Mouse (Mus musculus): Measurements from ENCODE around the gene Vangl1.
"Not testable (repeated sequence)": the region's sequence is repeated elsewhere in the genome, so short reads cannot be mapped to it uniquely, and the experiment has no call there.

Gene Vangl1

DNA sequence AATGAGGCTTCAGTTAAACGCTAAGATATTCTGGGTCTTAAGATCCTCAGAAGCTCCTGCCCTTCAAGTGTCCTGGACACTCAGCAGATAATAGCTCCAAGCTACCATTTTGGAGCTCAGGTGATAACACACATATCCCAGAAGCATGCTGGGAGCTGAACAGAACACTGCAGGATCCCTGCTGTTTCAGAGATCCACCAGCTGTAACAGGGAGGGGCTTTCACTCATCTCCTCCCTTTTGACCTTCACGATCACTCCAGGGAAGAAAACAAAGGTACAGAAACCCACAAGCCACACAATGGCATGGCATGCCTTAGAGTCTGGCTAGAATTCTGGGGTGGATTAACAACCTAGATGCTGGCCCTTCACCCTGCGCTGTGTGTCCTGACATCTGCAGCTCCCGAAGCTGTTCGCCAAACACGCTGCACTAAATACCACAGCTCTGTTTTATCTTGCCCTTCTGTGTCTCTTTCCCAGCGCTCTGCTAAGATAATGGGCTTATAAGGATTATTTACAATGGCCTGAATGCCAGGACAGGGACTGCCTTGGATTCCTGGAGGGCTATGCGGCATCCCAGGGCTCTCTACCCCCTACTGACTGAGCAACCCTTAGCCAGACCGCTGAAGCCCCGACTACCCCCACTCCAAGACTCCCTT lies 36.8 kb downstream of the Vangl1 start:
- no peak for DNase-seq

DNA sequence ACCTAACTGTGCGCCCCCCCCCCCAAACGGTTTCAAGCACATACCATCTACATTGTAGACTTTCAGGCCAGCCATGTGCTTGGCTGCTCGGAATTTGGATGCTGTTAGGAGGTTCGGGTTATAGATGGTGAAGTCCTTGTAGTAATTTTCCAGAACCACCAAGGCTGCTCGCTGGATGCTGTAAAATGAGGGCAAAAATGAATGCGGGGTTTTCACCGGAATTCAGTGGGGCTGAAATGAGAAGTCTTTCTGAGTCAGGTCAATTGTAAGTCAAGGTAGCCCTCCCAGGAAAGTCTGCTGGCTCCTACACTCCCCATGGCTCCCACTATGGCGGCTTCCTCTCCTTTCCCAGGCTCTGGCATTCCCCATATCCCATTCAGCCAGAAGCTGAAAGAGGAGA lies 37.7 kb downstream of the Vangl1 start:
- no peak for DNase-seq

GRCm38 (mm10) chr3:102166287-102166620 lies 38.2 kb downstream of the Vangl1 start:
- DNase-seq = no peak

DNA sequence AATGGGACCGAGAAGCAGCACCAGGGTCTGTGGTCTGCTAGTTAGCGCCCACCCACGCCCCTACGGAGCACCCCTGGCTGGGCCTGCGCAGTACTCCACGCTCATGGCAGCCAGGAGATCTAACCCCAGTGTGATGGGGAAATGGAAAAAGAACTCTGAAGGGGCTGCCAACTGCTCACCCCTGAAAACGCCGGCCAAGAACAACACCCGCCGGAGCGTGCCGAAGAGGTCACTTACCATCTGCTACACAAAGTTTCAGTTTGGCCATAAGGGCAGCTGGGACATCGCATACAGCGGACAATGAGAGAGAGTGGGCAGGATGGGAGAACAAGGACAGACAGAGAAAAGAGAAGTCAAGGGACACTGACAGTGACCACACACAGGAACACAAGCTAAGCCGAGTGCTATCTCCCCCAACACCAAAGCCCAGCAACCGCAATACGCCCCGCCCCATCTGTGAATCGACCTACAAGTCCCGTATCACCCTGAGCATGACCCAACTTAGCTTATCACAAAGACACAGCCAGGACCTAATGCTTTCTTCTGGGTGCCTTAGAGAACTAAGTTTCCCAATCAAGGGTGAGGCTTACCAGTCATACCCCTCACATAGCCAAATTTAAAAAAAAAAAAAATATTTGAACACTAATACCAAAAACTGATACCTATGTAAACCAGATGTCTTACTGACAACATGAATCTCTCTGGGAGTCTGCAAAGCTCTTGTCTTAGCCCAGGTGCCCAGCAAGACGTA lies 38.8 kb downstream of the Vangl1 start:
- DNase-seq = peak in 1 of 2 experiments; percentile 20

- DNase-seq = no peak
Measured at GRCm38 (mm10) chr3:102164911-102165310, 39.6 kb downstream of the Vangl1 start.

DNA sequence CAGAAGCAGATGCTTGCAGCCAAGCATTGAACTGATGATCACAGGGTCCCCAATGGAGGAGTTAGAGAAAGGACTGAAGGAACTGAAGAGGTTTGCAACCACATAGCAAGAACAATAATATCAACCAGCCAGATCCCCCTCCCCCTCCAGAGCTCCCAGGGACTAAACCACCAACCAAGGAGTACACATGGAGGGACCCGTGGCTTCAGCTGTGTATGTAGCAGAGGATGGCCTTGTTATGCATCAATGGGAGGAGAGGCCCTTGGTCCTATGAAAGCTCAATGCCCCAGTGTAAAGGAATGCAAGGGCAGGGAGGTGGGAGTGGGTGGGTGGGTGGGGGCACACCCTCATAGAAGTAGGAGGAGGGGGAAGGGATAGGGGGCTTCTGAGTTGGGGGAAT lies 40.6 kb downstream of the Vangl1 start:
- not testable (repeated sequence) for DNase-seq

DNA sequence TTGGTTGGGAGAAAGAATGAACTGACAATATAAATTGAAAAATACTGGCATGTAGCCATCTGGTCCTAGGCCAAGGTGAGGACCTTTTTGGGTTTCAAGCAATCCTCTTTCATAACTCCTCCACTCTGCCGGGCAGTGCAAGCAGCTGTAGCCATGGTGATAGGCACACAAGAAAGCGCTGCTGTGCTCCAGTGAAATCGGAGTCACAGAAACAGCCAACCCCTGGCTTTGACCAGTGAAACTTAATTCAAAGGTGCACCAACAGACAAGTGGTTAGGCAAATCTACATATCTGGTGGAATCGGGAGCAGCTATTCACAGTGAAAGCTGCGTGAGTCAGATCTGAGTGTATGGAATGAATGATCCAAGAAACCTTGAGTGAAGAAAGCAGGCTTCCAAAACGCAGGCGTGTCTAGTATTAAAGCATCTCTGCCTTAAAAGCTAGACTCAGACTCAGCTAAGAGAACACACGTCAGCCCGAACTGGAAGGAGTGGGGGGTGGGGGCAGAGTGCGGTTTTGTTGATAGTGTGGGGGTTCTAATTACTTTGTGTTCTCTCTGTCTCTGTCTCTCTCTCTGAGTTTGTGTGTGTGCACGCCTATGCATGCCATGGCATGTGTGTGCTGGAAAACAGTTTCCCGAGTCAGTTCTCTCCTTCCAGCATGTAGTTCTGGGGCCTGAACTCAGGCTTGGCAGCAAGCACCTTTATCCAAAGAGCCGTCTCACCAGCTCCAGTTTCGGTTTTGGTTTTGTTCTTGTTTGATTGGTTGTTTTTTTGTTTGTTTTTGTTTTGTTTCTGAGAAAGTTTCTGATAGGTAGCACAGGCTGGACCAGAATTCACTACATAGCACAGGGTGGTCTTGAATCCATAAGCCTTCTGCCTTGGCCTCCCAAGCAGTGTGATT lies 44.8 kb downstream of the Vangl1 start:
- DNase-seq = peak; percentile 28 to 53

- peak in 1 of 2 experiments; percentile 24 for DNase-seq
Measured at GRCm38 (mm10) chr3:102158759-102159422, 45.6 kb downstream of the Vangl1 start.

DNA sequence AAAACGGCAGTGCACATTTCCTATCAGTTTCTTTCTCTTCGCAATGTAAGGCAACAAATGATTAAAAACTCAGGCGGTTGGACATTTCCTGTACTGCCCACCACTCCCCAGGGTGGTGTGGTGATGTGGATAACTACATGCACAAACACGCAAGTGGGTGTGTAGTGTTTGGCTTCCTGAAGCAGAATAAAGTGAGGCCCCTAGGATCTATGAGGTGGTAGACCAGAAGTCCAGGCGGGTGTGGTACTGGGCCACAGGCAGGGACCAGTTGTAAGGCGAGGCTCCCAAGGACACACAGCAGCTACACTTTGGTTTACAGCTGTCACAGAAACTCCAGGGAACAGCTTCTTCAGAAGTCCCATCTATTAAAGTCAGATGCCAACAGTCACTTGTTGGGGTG lies 46.8 kb downstream of the Vangl1 start:
- DNase-seq = no peak

GRCm38 (mm10) chr3:102156737-102157136 lies 47.8 kb downstream of the Vangl1 start:
- no peak for DNase-seq

- DNase-seq = peak in 1 of 2 experiments; percentile 39
Measured at GRCm38 (mm10) chr3:102154107-102154506, 50.4 kb downstream of the Vangl1 start.

DNA sequence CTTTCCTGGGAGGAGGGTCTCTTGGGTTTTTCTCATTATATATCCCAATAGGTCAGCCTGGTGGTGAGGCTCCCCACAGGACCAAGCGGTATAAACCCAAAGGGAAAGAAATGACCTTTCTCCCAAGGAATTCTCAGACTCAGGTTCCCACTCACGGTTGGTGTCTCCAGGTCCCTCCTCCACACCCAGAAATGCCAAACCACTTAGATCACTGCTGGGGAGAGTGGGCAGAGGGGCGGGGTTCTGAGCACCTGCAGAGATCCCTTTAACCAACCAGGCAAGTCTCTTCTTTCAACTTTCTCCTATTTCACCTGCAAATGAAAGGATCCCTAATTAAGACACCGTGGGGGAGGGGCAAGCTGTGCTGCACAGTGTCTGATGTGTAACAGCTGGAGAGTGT lies 51.6 kb downstream of the Vangl1 start:
- peak; percentile 68 to 79 for DNase-seq

GRCm38 (mm10) chr3:102152471-102152870 lies 52.0 kb downstream of the Vangl1 start:
- DNase-seq = peak; percentile 22 to 51

GRCm38 (mm10) chr3:102151850-102152249 lies 52.6 kb downstream of the Vangl1 start:
- DNase-seq = no peak

DNA sequence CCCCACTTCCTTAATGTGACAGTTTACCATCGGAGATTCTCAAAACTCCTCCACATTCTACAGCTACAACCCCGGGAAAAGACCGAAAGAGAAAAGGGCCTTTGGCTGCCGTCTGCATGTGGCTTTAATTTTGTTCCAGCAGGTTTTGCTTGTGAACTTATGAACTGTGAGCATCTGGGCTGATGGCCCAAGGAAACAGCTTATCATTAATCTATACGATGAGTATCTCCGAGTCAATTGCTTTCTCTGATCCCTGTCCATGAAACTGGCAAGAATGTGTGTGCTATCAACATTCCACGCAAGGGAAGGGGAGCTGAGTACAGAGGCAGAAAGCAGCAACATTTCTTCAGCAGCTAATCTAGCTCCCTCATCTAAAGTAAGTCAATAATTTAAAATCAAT lies 54.6 kb downstream of the Vangl1 start:
- DNase-seq = no peak

GRCm38 (mm10) chr3:102147189-102147588 lies 57.3 kb downstream of the Vangl1 start:
- no peak for DNase-seq

GRCm38 (mm10) chr3:102146428-102146827 lies 58.1 kb downstream of the Vangl1 start:
- DNase-seq = no peak

GRCm38 (mm10) chr3:102145645-102146386 lies 58.7 kb downstream of the Vangl1 start:
- no peak for DNase-seq

DNA sequence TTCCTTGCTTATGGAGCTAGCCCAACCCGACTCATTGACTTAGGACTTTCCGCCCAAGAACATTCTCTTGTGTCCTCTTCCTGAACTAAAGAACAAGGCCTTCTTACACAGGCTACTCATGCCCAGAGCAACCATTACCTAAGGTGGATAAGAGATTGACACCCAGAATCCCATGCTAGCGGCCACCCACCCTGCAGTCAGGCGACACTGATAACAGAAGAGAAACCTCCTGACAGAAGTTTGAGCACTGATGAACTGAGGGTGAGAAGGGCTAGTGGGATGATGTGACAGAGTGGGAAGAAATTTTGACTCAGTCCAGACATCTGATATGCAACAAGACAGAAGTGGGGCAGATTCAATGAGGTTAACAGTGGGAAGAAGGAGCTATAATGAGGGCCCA lies 60.1 kb downstream of the Vangl1 start:
- DNase-seq = no peak

GRCm38 (mm10) chr3:102143536-102143935 lies 61.0 kb downstream of the Vangl1 start:
- no peak for DNase-seq

DNA sequence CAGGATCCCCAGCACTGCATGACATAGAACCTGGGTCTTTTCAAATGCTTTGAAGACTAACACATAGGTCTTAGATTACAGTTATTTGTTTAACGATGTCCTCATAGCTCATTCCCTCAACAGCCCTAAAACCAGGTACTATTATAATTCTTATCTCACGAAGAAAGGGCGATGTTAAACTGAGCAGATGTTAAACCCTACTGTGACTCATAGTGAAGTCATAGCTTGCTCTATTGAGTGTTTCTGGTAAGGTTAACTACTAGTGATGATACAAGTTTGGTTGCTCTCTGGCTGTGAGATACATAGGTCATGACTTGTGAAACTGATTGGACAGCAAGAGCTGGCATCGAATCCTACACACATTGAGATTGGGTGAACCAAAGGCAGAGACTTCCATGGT lies 61.5 kb downstream of the Vangl1 start:
- no peak for DNase-seq

DNA sequence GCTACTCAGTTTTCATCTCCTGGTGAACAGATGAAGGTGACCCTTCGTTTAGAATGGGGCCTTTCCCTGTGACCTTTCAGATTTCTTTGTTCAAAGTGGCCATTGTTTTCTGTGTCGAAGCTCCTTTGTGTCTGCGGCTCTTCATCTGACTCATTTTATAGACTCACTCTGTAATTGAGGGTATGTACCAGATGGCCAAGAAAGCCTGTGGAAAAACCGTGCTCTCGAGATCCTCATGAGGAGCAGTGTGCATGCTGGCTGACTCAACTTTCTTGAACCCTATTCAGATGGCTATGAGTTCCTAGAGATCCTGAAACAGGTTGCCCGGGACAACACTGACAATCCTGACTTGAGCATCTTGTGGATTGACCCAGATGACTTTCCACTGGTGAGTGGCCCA lies 62.6 kb downstream of the Vangl1 start:
- DNase-seq = no peak
